Mouse (Mus musculus) left cerebral cortex, postnatal 25 days (tissue): ENCODE results near the gene Nat8l. TPM values are rescaled to one million over a fixed set of nuclear protein-coding genes. Genes with fewer than 3 reads are reported as not detected.

Experiments used
- DNase-seq, 2 experiments: peaks; one replicate each; pipeline ENCODE4 v3.0.0; 2022; ENCODE audit warnings: low spot score in 2 of 2, mixed read lengths in 1 of 2
- intact Hi-C: fragments of 180-260 bp; cut with DNase I; formaldehyde crosslinking; loops from one replicate; pipeline ENCODE4 v1.15.1; 2025
- total RNA-seq, 2 experiments: library from RNA; stranded (reverse); gene quantifications; 2 replicates each; pipeline ENCODE4 v1.2.3; 2021

The Nat8l gene
- total RNA-seq, 2 experiments from 2014 or later = 180 to 191 TPM

GRCm38 (mm10) chr5:33999466-34000090, 3.8 kb downstream of the Nat8l start:
- no peak for DNase-seq
- intact Hi-C loops = loop anchor here (5.0 kb wide), 1 partner anchor 278 kb away; no protein-coding TSS in a partner anchor

DNA sequence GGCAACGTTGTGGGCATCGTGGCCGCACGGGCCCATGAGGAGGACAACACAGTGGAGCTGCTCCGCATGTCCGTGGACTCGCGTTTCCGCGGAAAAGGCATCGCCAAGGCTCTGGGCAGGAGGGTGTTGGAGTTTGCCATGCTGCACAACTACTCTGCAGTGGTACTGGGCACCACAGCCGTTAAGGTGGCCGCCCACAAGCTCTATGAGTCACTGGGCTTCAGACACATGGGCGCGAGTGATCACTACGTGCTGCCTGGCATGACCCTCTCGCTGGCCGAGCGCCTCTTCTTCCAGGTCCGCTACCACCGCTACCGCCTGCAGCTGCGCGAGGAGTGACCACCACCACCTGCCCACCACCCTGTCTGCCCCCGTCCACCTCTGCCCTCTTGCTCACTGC, 5.0 kb downstream of the Nat8l start:
- intact Hi-C loops = no loop called here
- peak in 1 of 2 experiments; percentile 67 for DNase-seq

- intact Hi-C loops = no loop called here
Measured at GRCm38 (mm10) chr5:34001401-34001800, 5.6 kb downstream of the Nat8l start.

DNA sequence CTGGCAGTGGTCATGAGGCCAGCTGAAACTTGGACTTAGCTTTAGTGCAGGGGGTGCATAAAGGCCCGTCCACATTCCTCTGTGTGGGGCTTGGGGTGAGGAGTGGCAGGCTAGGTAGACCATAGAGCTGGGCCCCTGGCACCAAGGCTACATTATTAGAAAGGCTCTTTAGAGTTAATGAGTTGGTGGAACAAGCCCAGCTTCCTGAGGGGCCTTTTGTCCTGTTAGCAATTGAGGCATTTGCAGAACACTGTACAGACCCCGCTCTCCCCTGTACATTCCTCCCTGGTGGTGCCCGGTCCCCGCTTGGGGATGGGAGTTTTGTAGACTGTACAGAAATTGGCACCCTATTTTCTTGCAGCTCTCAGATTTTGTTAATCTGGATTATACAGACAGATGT, 6.9 kb downstream of the Nat8l start:
- DNase-seq = no peak
- intact Hi-C loops = no loop called here

More at GRCm38 (mm10) chr5:34001401-34001800, 5.6 kb downstream of the Nat8l start:
- DNase-seq = no peak

DNA sequence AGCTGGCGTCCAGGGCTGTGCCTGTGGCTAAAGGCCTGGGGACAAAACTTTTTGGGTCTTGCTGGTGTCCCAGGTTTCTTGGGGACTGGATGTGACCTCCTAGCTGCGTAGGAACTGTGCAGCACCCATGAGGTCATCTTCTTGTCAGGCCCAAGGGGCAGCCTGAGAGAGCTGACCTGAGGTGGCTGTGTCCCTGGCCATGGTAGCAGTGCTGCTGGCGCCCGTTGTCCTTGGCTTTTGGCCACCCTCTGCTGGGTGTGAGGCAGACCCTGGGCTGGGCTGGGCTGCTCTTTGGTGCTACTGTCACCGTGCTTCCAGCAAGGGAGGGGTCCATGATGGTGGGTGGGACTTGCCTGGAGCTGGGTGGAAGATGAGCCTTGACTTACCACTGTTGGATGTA, 8.8 kb downstream of the Nat8l start:
- no peak for DNase-seq
- intact Hi-C loops = no loop called here

GRCm38 (mm10) chr5:34006832-34007231, 11.0 kb downstream of the Nat8l start:
- intact Hi-C loops = no loop called here
- DNase-seq = no peak

- no peak for DNase-seq
- intact Hi-C loops = no loop called here
Measured at GRCm38 (mm10) chr5:34007392-34007941, 11.7 kb downstream of the Nat8l start.

- intact Hi-C loops = no loop called here
- DNase-seq = no peak
Measured at GRCm38 (mm10) chr5:34014652-34015051, 18.9 kb downstream of the Nat8l start.

- intact Hi-C loops = no loop called here
- DNase-seq = no peak
Measured at GRCm38 (mm10) chr5:34018968-34019367, 23.2 kb downstream of the Nat8l start.

DNA sequence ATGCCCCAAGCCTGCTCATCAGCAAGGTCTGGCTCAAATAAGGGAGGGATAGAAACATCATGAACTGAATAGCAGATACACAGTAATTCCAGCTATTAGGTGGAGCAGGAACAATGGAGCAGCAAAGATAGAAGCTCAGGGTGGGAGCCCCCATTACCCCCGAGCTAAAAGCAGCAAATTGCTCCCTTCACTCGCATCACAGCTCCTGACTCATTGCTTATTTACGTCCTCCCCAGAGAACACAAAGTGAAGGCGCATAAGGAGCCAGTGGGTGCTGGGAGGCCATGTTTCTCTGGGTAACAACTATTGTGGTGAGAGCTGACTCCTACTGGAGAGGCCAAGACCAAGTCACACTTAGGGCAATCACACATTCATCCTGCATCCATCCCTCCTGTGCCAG, 34.3 kb downstream of the Nat8l start:
- intact Hi-C loops = no loop called here
- no peak for DNase-seq

GRCm38 (mm10) chr5:34031022-34031421, 35.2 kb downstream of the Nat8l start:
- intact Hi-C loops = no loop called here
- DNase-seq = no peak

- no peak for DNase-seq
- intact Hi-C loops = no loop called here
Measured at GRCm38 (mm10) chr5:34032520-34032919, 36.7 kb downstream of the Nat8l start.

Other genes starting within 250 kb of the Nat8l start
- 100 to 1,000 TPM in 1 of 2 experiments, 10 to 100 TPM in 1; 98.7 to 102 TPM for gene Letm1, start 213.2 kb upstream of the Nat8l start, total RNA-seq
- gene Nsd2, start 175.3 kb upstream of the Nat8l start, total RNA-seq = 100 to 1,000 TPM; 144 to 147 TPM
- 10 to 100 TPM; 18.8 to 19.8 TPM for gene Nelfa, start 59.6 kb upstream of the Nat8l start, total RNA-seq
- 10 to 100 TPM; 83.0 to 93.1 TPM for gene Gm1673, start 12.6 kb upstream of the Nat8l start, total RNA-seq
- 1 to 10 TPM; 1.7 to 1.8 TPM for gene Poln, start 173.5 kb downstream of the Nat8l start, total RNA-seq
- gene Haus3, start 173.5 kb downstream of the Nat8l start, total RNA-seq = 1 to 10 TPM; 6.1 to 7.7 TPM
- 10 to 100 TPM; 77.6 to 96.5 TPM for gene Mxd4, start 191.7 kb downstream of the Nat8l start, total RNA-seq